Mouse (Mus musculus): ENCODE results near the gene Calcoco1. TPM values are rescaled to one million over a fixed set of nuclear protein-coding genes. Genes with fewer than 3 reads are reported as not detected.

Calcoco1 gene
- polyA plus RNA-seq, 1 experiment from 2014 or later, result 62.8 TPM

DNA sequence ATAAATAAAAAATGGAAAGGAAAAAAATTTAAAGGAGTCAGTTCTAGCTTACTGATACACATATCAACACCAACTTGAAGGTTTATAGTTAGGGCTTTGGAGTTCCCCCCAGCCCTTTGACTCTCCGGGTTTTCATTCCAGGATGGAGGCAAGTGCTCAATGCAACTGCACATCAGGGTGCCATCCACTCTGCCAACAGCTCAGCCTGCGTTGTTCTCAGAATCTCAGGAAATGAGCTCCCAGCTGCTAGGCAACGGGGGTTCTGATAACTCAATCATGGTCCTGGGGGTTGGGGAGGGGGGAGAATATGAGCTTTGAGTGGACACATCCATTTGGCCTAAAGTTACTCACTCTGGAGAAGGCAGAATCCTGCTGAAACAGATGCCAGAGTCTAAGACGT is 36.2 kb downstream of the Calcoco1 start:
- no peak overlapping the region for H3K27ac ChIP-seq
- H3K36me3 ChIP-seq, result no peaks in the 10 kb centered on the region
- H3K4me1 ChIP-seq (replicated peaks), result no peaks in the 10 kb centered on the region
- H3K9ac ChIP-seq, result no peak overlapping the region
- no peak for ATAC-seq (replicated peaks; ENCODE audit: insufficient number of reproducible peaks, insufficient read depth, low FRiP score, low read depth)
- no peak overlapping the region for H3K4me3 ChIP-seq
- no peak overlapping the region for H3K4me2 ChIP-seq
- H3K9me3 ChIP-seq (replicated peaks), result no peaks in the 10 kb centered on the region
- peaks cover 25% of the 10 kb centered on the region for H3K27me3 ChIP-seq
- 22% methylated on average over 4 of the region's 4 CpGs for WGBS

DNA sequence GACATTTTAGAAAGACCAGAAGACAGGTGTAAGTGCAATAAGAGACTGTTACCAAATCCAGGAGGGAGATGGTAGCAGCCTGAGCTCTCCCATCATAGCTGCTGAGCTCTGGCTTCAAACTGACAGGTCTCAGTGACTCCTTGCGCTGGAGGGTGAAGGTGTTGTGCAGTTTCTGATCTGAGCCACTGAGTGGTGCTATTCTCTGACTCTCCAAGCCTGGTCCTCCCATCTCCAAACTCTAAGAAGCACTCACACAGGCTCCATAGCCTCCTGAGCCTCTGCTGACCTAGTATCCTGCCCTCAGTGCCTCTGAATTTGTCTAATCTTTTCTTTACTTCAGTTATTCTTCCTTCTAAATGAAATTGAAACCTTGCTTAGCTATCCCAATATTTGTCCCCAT is 38.3 kb downstream of the Calcoco1 start:
- Histone ChIP-seq H3K4me1 (replicated peaks) (no peaks in the 10 kb centered on the region), H3K27me3 (peaks cover 20% of the 10 kb centered on the region), H3K9ac (no peak overlapping the region), H3K27ac (no peak overlapping the region), H3K36me3 (no peaks in the 10 kb centered on the region), H3K4me2 (no peak overlapping the region), H3K9me3 (replicated peaks) (no peaks in the 10 kb centered on the region), H3K4me3 (no peak overlapping the region)
- no peak for ATAC-seq (replicated peaks; ENCODE audit: insufficient number of reproducible peaks, insufficient read depth, low FRiP score, low read depth)
- 6% methylated on average over 1 of the region's 1 CpGs for WGBS

DNA sequence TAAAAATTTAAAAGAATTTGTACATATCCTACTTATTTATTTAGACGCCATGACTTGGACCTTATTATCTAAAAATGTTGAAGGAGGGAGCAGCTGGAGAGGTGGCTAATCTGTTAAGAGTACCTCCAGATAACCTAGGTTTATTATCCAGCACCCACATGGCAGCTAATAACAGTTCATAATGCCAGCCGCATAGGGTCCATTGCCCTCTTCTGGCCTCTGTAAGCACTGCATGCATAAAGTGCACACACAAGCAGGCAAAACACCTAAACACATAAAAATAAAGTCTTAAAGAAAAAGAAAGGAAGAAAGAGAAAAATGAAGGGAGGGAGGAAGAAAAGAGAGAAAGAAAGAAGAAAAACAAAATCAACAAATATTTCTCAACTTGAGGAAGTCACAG is 45.6 kb downstream of the Calcoco1 start:
- 86% methylated on average over 2 of the region's 2 CpGs for WGBS
- H3K9ac ChIP-seq, result no peak overlapping the region
- no peak overlapping the region for H3K27ac ChIP-seq
- no peak overlapping the region for H3K4me2 ChIP-seq
- H3K36me3 ChIP-seq, result no peaks in the 10 kb centered on the region
- no peaks in the 10 kb centered on the region for H3K9me3 ChIP-seq (replicated peaks)
- H3K27me3 ChIP-seq, result no peaks in the 10 kb centered on the region
- H3K4me3 ChIP-seq, result no peak overlapping the region
- no peak for ATAC-seq (replicated peaks; ENCODE audit: insufficient number of reproducible peaks, insufficient read depth, low FRiP score, low read depth)
- peaks cover 20% of the 10 kb centered on the region for H3K4me1 ChIP-seq (replicated peaks)

- Histone ChIP-seq H3K9me3 (replicated peaks) (no peaks in the 10 kb centered on the region), H3K27me3 (no peaks in the 10 kb centered on the region), H3K4me1 (replicated peaks) (peaks cover 30% of the 10 kb centered on the region), H3K36me3 (no peaks in the 10 kb centered on the region), H3K4me2 (peak overlapping the region; percentile 76), H3K27ac (peak overlapping the region; percentile 97), H3K4me3 (peak overlapping the region; percentile 35), H3K9ac (no peak overlapping the region)
- peak; percentile 27 for ATAC-seq (replicated peaks; ENCODE audit: insufficient number of reproducible peaks, insufficient read depth, low FRiP score, low read depth)
- WGBS, result 3% methylated on average over 10 of the region's 10 CpGs
Measured at GRCm38 (mm10) chr15:102673548-102673947, 48.4 kb downstream of the Calcoco1 start.

GRCm38 (mm10) chr15:102672215-102673071 is 49.5 kb downstream of the Calcoco1 start, which contains the start of gene Atp5g2:
Gene Atp5g2 (minus strand): TSS chr15:102672352.
- peaks cover 6% of the 10 kb centered on the region for H3K36me3 ChIP-seq
- peak within 1 kb of the TSS; percentile 97 for H3K27ac ChIP-seq
- no peak for ATAC-seq (replicated peaks; ENCODE audit: insufficient number of reproducible peaks, insufficient read depth, low FRiP score, low read depth)
- H3K27me3 ChIP-seq, result no peaks in the 10 kb centered on the region
- H3K9ac ChIP-seq, result peak within 1 kb of the TSS; percentile 73
- no peaks in the 10 kb centered on the region for H3K9me3 ChIP-seq (replicated peaks)
- WGBS, result 4% methylated on average over 37 of the region's 37 CpGs
- H3K4me2 ChIP-seq, result peak within 1 kb of the TSS; percentile 76
- H3K4me1 ChIP-seq (replicated peaks), result peaks cover 32% of the 10 kb centered on the region
- peak within 1 kb of the TSS; percentile 54 for H3K4me3 ChIP-seq

DNA sequence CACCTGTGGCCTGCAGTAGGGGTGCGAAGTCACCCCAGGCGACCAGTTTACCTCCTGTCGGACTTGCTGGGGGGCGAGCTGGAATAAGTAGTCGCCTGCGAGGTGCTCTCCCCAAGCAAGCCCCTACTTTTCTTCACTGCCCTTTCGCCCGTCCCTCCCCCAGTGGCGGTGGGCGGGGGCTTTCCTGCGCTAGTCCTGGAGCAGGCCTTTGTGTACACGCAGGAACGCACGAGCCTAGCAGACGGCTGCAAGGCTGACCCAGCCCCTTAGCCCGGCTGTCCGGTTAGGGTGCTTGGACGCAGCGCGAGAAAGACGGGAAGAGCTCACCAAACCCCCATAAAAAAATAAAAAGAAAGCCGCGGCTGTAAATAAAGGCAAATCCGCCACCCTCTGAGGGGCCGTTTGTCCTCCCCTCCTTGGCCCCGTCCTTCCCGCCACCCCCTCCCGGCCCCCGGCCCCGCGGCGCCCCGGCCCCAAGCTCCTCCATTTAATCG is 50.2 kb downstream of the Calcoco1 start:
- H3K27ac ChIP-seq, result peak overlapping the region; percentile 97
- peak overlapping the region; percentile 73 for H3K9ac ChIP-seq
- ATAC-seq (replicated peaks; ENCODE audit: insufficient number of reproducible peaks, insufficient read depth, low FRiP score, low read depth), result peak; percentile 64
- peak overlapping the region; percentile 76 for H3K4me2 ChIP-seq
- under 1% methylated on average over 34 of the region's 34 CpGs for WGBS
- H3K9me3 ChIP-seq (replicated peaks), result no peaks in the 10 kb centered on the region
- peak overlapping the region; percentile 54 for H3K4me3 ChIP-seq
- H3K27me3 ChIP-seq, result no peaks in the 10 kb centered on the region
- H3K36me3 ChIP-seq, result peaks cover 13% of the 10 kb centered on the region
- peaks cover 32% of the 10 kb centered on the region for H3K4me1 ChIP-seq (replicated peaks)

GRCm38 (mm10) chr15:102670767-102671575 is 51.0 kb downstream of the Calcoco1 start:
- Histone ChIP-seq H3K4me1 (replicated peaks) (peaks cover 32% of the 10 kb centered on the region), H3K27ac (peak overlapping the region; percentile 97), H3K27me3 (no peaks in the 10 kb centered on the region), H3K4me2 (peak overlapping the region; percentile 77), H3K36me3 (peaks cover 19% of the 10 kb centered on the region), H3K9me3 (replicated peaks) (no peaks in the 10 kb centered on the region), H3K9ac (peak overlapping the region; percentile 86), H3K4me3 (peak overlapping the region; percentile 70)
- peak; percentile 90 for ATAC-seq (replicated peaks; ENCODE audit: insufficient number of reproducible peaks, insufficient read depth, low FRiP score, low read depth)
- under 1% methylated on average over 53 of the region's 53 CpGs for WGBS

DNA sequence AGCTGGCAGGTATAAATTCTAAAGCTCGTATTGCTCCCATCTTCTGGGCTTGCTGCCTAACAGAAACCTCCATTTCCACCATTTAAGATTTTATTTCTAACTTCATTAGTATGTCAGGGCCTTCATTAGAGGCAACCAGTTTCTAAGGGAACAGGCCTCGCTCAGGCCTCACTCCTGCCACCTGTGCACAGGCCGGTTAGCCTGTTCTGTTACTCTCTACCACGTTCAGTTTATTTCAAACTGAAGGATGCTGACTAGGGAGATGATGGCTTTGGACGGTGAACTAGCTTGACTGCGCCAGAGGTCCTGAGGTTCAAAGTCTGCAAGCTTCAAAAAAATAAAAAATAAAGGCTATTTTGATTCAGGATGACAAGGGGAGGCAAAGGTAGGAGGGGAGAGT is 51.7 kb downstream of the Calcoco1 start:
- 8% methylated on average over 6 of the region's 6 CpGs for WGBS
- ATAC-seq (replicated peaks; ENCODE audit: insufficient number of reproducible peaks, insufficient read depth, low FRiP score, low read depth), result no peak

GRCm38 (mm10) chr15:102669571-102669970 is 52.4 kb downstream of the Calcoco1 start:
- Histone ChIP-seq H3K9me3 (replicated peaks) (no peaks in the 10 kb centered on the region), H3K27me3 (no peaks in the 10 kb centered on the region), H3K9ac (no peak overlapping the region), H3K27ac (no peak overlapping the region), H3K4me2 (peak overlapping the region; percentile 77), H3K4me3 (peak overlapping the region; percentile 0; the same call in 1 of the 2 replicates), H3K36me3 (peaks cover 31% of the 10 kb centered on the region), H3K4me1 (replicated peaks) (peaks cover 34% of the 10 kb centered on the region)
- no peak for ATAC-seq (replicated peaks; ENCODE audit: insufficient number of reproducible peaks, insufficient read depth, low FRiP score, low read depth)
- WGBS, result 85% methylated on average over 8 of the region's 8 CpGs

More for the DNA sequence above, 51.7 kb downstream of the Calcoco1 start:
- H3K4me2 ChIP-seq, result peak overlapping the region; percentile 77
- H3K9ac ChIP-seq, result peak overlapping the region; percentile 86
- peak overlapping the region; percentile 97 for H3K27ac ChIP-seq
- H3K27me3 ChIP-seq, result no peaks in the 10 kb centered on the region
- H3K4me3 ChIP-seq, result peak overlapping the region; percentile 70
- peaks cover 24% of the 10 kb centered on the region for H3K36me3 ChIP-seq
- no peaks in the 10 kb centered on the region for H3K9me3 ChIP-seq (replicated peaks)
- peaks cover 34% of the 10 kb centered on the region for H3K4me1 ChIP-seq (replicated peaks)

GRCm38 (mm10) chr15:102665494-102665893 is 56.5 kb downstream of the Calcoco1 start:
- Histone ChIP-seq H3K4me3 (no peak overlapping the region), H3K4me2 (no peak overlapping the region), H3K9me3 (replicated peaks) (no peaks in the 10 kb centered on the region), H3K9ac (no peak overlapping the region), H3K27ac (peak overlapping the region; percentile 35; the same call in 1 of the 2 replicates), H3K36me3 (peaks cover 58% of the 10 kb centered on the region), H3K4me1 (replicated peaks) (peaks cover 12% of the 10 kb centered on the region; the same call in 1 of the 2 replicates), H3K27me3 (no peaks in the 10 kb centered on the region)
- 44% methylated on average over 4 of the region's 4 CpGs for WGBS
- ATAC-seq (replicated peaks; ENCODE audit: insufficient number of reproducible peaks, insufficient read depth, low FRiP score, low read depth), result no peak

GRCm38 (mm10) chr15:102663825-102664224 is 58.2 kb downstream of the Calcoco1 start:
- H3K4me3 ChIP-seq, result no peak overlapping the region
- H3K4me2 ChIP-seq, result no peak overlapping the region
- H3K4me1 ChIP-seq (replicated peaks), result 0 out of 2 replicates have a peak, but pooled peaks cover 4% of the 10 kb centered on the region
- no peak overlapping the region for H3K27ac ChIP-seq
- H3K9me3 ChIP-seq (replicated peaks), result no peaks in the 10 kb centered on the region
- H3K27me3 ChIP-seq, result no peaks in the 10 kb centered on the region
- 92% methylated on average over 8 of the region's 8 CpGs for WGBS
- H3K36me3 ChIP-seq, result peaks cover 58% of the 10 kb centered on the region
- H3K9ac ChIP-seq, result no peak overlapping the region
- ATAC-seq (replicated peaks; ENCODE audit: insufficient number of reproducible peaks, insufficient read depth, low FRiP score, low read depth), result no peak
